Mouse (Mus musculus) left cerebral cortex, adult 2 months (tissue): Measurements from ENCODE around the gene Slc7a5. TPM values are rescaled to one million over a fixed set of nuclear protein-coding genes. Genes with fewer than 3 reads are reported as not detected.

Experiments
- DNase-seq, 2 experiments: peaks; one replicate each; pipeline ENCODE4 v3.0.0; 2021 to 2022; ENCODE audit warnings: low spot score in 2 of 2, mixed read lengths in 1 of 2; ENCODE audit errors: extremely low spot score in 1 of 2
- H3K27ac ChIP-seq: fragments of 200-600 bp; 2 replicates; pipeline ENCODE4 v1.8.1; 2022
- H3K4me3 ChIP-seq: fragments of 200-600 bp; 2 replicates; pipeline ENCODE4 v1.8.1; 2022
- CTCF ChIP-seq: fragments of 200-600 bp; IDR thresholded peaks from 2 replicates; pipeline ENCODE4 v1.8.1; 2022; ENCODE audit warnings: antibody characterized with exemption, mild to moderate bottlenecking, moderate library complexity
- intact Hi-C: fragments of 180-260 bp; cut with DNase I; formaldehyde crosslinking; loops from one replicate; pipeline ENCODE4 v1.15.1; 2025
- long read RNA-seq, 2 experiments: library from polyadenylated mRNA; stranded (forward); transcript quantifications; one replicate each; pipeline ENCODE4 v2.0.0; 2021; ENCODE audit warnings: borderline mapping rate in 2 of 2
- total RNA-seq, 2 experiments: library from RNA; stranded (reverse); gene quantifications; 2 replicates each; pipeline ENCODE4 v1.2.3; 2021

Gene Slc7a5
- 10 to 100 TPM; 61.5 to 63.2 TPM for total RNA-seq
- long read RNA-seq, experiment 1, transcript Slc7a5-201 (10 exons, 3,517 nt), result major isoform, 111 of 127 reads
- long read RNA-seq, experiment 1, partial matches to known transcripts, result 6 of 127 reads
- long read RNA-seq, experiment 1, other reads (novel, unspliced or antisense), result 10 of 127 reads
- long read RNA-seq, experiment 2, transcript Slc7a5-201 (10 exons, 3,517 nt), result major isoform, 103 of 115 reads
- long read RNA-seq, experiment 2, partial matches to known transcripts, result 5 of 115 reads
- long read RNA-seq, experiment 2, other reads (novel, unspliced or antisense), result 7 of 115 reads

DNA sequence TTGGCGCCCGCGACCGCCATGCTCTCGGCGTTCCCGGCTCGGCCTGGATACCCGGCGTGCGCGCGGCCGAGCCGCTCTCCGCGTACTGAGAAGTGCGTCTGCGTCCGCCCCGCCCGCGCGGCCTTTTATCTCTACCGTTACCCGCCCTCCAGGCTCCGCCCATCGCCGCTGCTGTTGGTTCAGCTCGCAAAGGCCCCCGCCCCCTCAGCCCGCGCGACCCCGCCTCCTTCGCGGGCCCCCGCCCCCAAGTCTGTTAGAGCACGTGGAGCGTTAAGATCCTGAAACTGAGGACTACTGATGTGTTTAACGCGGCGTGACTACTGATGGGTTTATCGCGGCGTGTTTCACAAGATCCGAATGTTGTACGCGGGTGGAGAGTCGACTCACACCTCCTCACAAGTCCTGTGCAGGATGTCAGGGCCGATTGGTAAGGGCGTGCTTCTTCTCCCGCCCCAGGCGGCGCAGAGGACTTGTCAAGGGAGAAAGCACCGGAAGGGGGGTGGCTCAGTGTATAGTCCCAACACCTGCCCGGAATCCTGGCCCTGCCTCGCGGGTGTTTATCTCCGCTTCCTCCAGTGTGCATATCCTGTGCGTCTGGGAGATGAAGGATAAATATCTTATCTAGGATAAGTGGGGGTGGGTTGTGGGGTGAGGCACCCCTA is at the start of gene Slc7a5:
Gene Slc7a5, minus strand, starts transcription at position 108 of the 662 bp plus-strand sequence.
- peak; percentile 96 to 98 for DNase-seq
- intact Hi-C loops, result loop anchor here (1.0 to 10.0 kb wide), 4 partner anchors 33 to 313 kb away; partner anchors contain the start of genes Map1lc3b and Zcchc14
- Histone ChIP-seq H3K4me3 (peak within 1 kb of the TSS; percentile 69), H3K27ac (peak within 1 kb of the TSS; percentile 87)
- no peak for TF ChIP-seq CTCF

DNA sequence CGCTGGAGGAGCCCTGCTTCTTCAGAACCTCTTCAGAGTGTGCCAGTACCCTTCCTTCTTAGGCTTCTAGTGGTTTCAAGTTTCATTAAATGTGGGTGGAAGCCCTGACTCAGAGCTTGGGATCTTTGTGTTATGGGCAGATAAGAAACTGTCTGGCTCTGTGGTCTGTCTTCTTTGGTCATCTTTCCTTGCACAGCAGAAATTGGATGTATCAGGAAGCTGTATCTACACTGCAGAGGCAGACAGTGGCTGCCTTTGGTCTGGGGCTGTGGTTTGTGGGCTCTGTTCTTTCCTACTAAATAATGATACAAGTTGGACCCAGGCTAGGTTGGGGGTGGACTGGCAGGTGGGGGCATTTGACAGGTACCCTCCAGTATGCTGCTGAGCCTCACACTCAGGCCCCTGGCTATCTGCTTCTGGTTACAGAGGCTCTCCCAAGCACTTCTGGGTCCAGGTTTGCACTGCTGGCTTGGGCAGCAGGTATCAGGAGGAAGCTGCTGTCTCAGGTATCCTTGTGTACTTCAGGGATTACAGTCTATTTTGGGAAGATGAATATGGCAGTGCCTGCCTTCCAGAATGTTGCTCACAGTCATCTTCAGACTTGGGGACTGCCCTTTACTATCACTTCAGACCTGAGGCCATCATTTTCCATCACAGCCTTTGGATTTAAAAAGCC is 48.5 kb upstream of the Slc7a5 start:
- no peak overlapping the region for H3K4me3 ChIP-seq
- intact Hi-C loops, result no loop called here
- DNase-seq, result no peak
- no peak for TF ChIP-seq CTCF
- no peak overlapping the region for H3K27ac ChIP-seq

DNA sequence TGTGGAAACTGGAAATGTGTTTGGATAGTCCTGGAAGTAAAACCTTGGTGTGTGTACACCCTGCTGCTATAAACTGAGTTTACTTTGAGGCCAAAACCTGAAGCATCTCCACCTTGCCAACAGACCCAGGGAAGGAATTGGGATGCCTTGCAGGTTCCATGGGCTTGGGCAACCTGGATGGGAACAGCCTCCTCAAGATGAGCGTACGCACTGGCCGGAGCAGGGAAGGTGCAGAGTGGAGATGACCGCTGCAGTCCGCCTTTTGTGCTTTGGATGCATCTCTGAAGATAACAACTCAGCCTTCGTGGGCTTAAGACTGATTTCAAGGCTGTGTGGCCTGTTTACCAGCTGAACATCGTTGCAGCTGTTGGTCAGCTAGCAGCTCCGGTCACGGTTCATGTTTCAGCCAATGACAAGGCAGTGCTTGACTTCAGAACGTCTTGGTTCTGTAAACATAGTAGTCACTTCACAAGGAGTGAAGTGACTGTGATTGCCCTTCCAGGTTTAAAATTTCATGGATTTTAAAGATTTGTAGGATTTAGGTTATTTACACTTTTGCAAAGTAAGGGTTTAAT is 47.6 kb upstream of the Slc7a5 start:
- Histone ChIP-seq H3K4me3 (no peak overlapping the region), H3K27ac (no peak overlapping the region)
- DNase-seq, result no peak
- intact Hi-C loops, result no loop called here
- TF ChIP-seq CTCF, result no peak

DNA sequence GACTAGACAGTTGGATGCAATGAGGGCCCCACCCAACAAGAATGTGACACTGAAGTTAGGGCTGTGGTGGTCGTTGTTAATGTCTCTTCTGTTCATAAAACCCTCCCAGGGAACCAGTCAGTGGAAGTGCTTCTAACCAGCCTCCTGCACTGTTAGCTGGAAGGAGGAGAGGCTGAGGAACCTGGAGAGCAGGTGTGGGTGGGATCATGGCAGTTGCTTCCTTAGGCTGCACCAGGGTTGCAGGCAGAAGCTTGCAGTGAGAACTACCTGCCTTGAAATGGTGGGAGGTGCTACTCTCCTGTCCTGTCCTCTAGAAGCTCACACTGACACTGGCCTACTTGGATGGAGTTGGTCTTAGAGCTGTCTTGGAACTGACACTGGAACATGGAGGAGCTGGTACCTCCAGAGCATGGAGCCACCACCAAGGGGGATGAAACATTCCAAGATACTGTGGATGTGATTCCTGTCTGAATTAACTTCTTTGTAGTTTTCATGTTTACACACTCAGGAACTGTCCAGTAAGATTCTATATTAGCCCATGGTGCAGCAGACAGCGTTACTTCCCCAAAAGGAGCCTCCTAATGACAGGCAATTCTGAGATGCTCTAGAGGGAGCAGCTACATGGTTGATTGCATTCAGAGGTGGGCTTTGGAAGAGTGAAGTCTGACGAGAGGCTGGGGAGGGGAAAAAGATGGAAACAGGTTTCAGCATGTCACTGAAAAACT is 46.5 kb upstream of the Slc7a5 start:
- Histone ChIP-seq H3K4me3 (no peak overlapping the region), H3K27ac (no peak overlapping the region)
- intact Hi-C loops, result no loop called here
- DNase-seq, result no peak
- TF ChIP-seq CTCF, result no peak

DNA sequence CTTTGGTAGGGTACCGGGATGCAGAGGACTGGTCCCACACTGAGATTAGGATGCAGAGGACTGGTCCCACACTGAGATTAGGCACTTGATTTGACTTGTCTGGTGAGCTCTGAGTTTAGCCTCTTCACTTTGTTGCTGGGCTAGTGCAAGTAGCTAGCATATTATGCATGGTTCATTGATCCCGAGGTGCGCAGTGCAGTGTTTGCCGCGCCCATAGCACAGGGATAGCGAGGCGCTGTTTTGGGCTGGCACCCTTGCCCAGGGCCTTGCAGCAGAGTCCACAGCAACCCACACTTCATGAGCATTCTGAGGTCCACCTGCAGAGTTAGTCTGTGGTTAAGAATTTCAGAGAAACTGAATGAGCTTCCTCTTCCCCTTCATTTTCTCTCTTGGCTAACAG is 45.3 kb upstream of the Slc7a5 start:
- TF ChIP-seq CTCF, result no peak
- Histone ChIP-seq H3K27ac (no peak overlapping the region), H3K4me3 (no peak overlapping the region)
- no peak for DNase-seq
- intact Hi-C loops, result no loop called here

- Histone ChIP-seq H3K27ac (no peak overlapping the region), H3K4me3 (peak overlapping the region; percentile 89; the same call in 1 of the 2 replicates)
- TF ChIP-seq CTCF, result no peak
- intact Hi-C loops, result no loop called here
- no peak for DNase-seq
Observed at GRCm38 (mm10) chr8:121952122-121952521, 44.6 kb upstream of the Slc7a5 start.

GRCm38 (mm10) chr8:121951656-121952009 is 44.1 kb upstream of the Slc7a5 start:
- intact Hi-C loops, result loop anchor here (2.0 kb wide), 1 partner anchor 425 kb away; the partner anchor contains the start of gene Zc3h18
- no peak overlapping the region for H3K27ac ChIP-seq
- no peak for DNase-seq
- H3K4me3 ChIP-seq, result peak overlapping the region; percentile 89
- no peak for TF ChIP-seq CTCF

DNA sequence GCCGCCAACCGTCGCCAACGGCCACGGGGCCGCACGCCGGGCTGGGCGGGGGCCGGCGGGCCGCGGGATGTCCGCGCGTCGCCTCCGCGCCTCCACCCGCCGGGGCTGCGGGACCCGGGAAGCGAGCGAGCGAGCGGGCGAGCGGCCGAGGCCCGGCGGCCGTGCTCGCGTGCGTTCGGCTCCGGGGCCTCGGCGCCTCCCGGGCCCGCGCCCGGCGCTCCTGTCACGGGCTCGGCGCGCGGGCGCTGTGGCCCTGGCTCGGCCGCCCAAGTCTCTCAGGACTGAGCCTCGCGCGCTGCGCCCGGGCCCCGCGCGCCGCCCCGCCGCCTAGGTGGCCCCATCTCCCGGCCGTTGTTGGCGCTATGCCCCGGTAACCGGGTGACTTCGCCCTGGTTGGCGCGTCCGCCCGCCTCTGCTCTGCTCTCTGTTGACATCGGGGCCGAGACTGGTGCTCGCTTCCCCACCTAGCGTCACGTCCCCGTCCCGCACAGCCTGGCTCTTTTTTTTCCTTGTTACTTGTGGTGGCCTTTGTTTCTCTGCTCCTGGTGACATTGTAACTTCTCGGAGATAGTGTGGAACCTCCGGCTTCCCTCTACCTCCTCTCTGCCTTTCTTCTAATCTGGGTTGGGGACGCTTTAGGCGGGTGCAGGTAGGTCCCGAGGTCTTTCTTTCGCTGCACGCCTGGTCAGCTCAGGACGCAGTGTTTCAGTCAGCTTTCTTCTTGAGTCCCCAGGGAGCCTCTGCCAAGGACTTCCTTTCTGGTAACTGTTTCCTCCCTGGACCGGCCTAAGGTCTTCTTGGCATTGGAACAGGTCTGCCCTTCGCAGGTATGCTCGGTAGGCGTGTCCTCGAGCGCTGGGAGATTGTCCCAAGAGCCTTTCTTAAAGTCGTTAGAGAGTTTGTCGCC is 43.5 kb upstream of the Slc7a5 start:
- intact Hi-C loops, result loop anchor here (2.0 kb wide), 1 partner anchor 426 kb away; the partner anchor contains the start of gene Zc3h18
- peak; percentile 40 to 62 for DNase-seq
- H3K27ac ChIP-seq, result peak overlapping the region; percentile 97
- peak overlapping the region; percentile 89 for H3K4me3 ChIP-seq
- peak; percentile 17; the same call in 1 of the 2 replicates for TF ChIP-seq CTCF

- H3K4me3 ChIP-seq, result peak overlapping the region; percentile 89
- H3K27ac ChIP-seq, result peak overlapping the region; percentile 97
- DNase-seq, result peak; percentile 98 to 99
- intact Hi-C loops, result loop anchor here (2.0 kb wide), 1 partner anchor 427 kb away; the partner anchor contains the start of gene Zc3h18
- TF ChIP-seq CTCF, result no peak; the same call in 1 of the 2 replicates
Observed at GRCm38 (mm10) chr8:121949941-121950748, 42.7 kb upstream of the Slc7a5 start.
